Mouse (Mus musculus) liver, embryonic 15.5 days (tissue): Measurements from ENCODE around the gene Luc7l. TPM values are rescaled to one million over a fixed set of nuclear protein-coding genes. Genes with fewer than 3 reads are reported as not detected.
"Not testable (repeated sequence)": the region's sequence is repeated elsewhere in the genome, so short reads cannot be mapped to it uniquely, and the experiment has no call there.

Experiments
- ATAC-seq: fragments of 200-750 bp; cut with Nextera tagmentation; 2 replicates; pipeline ENCODE4 v1.8.0; 2017; ENCODE audit warnings: moderate number of reproducible peaks, mild to moderate bottlenecking, moderate library complexity; ENCODE audit not compliant: insufficient read depth
- H3K27ac ChIP-seq: fragments of 300-500 bp; sonication (generic); replicated peaks from 2 replicates; pipeline ENCODE4 v1.5.1; 2015; ENCODE audit warnings: mild to moderate bottlenecking, inconsistent platforms
- H3K27me3 ChIP-seq: fragments of 300-500 bp; sonication (generic); 2 replicates; pipeline ENCODE4 v1.6.1; 2015; ENCODE audit warnings: mild to moderate bottlenecking, inconsistent platforms
- H3K36me3 ChIP-seq: fragments of 300-500 bp; sonication (generic); replicated peaks from 2 replicates; pipeline ENCODE4 v1.6.1; 2015; ENCODE audit warnings: moderate library complexity, mild to moderate bottlenecking, inconsistent platforms
- H3K4me1 ChIP-seq: fragments of 300-500 bp; sonication (generic); replicated peaks from 2 replicates; pipeline ENCODE4 v1.6.1; 2015; ENCODE audit warnings: inconsistent platforms
- H3K4me2 ChIP-seq: fragments of 300-500 bp; sonication (generic); 2 replicates; pipeline ENCODE4 v1.6.1; 2015; ENCODE audit warnings: moderate library complexity, mild to moderate bottlenecking, inconsistent platforms
- H3K4me3 ChIP-seq: fragments of 300-500 bp; sonication (generic); replicated peaks from 2 replicates; pipeline ENCODE4 v1.5.1; 2015; ENCODE audit warnings: mild to moderate bottlenecking, inconsistent platforms
- H3K9ac ChIP-seq: fragments of 300-500 bp; sonication (generic); 2 replicates; pipeline ENCODE4 v1.6.1; 2015; ENCODE audit warnings: moderate library complexity, mild to moderate bottlenecking, inconsistent platforms
- H3K9me3 ChIP-seq: fragments of 300-500 bp; sonication (generic); replicated peaks from 2 replicates; pipeline ENCODE4 v1.6.1; 2016; ENCODE audit warnings: inconsistent platforms
- WGBS: fragments of 180-500 bp; shearing (Covaris S2); methylation state at CpG from one replicate; pipeline ENCODE4 v1.1.7; 2015; ENCODE audit warnings: mixed read lengths; ENCODE audit not compliant: insufficient replicate concordance; 5-methylcytosine and 5-hydroxymethylcytosine counted together
- polyA plus RNA-seq: library from polyadenylated mRNA; unstranded; fragments of >200 nt; fragmentation: Nextera tagmentation; extraction: Ambion mirVana; gene quantifications from 2 replicates; pipeline ENCODE4 v1.2.1, GENCODE M21; 2015

Luc7l gene
- polyA plus RNA-seq, 1 experiment from 2014 or later = 28.9 TPM

DNA sequence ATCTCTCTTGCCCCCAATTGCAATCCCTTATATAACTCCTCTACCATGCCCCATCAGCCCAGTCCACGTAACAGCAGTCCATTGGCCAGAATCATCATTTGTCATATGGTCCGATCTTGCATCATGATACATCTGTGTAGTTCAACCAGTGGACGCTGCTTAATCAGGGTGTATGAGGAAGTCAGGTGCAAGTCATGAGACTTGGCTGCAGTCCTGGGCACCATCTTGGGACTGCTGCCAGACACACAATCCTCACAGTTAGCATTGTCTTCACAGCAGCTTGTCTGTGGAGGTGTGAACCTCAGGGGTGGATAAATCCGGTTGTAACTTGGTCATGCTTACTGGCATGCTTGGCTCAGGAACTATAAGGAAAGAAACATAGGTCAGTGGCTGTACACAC, 45.6 kb downstream of the Luc7l start:
- H3K9ac ChIP-seq, H3K27ac ChIP-seq, H3K4me1 ChIP-seq, ATAC-seq, H3K4me3 ChIP-seq, H3K36me3 ChIP-seq, H3K27me3 ChIP-seq, H3K9me3 ChIP-seq, H3K4me2 ChIP-seq: not testable (repeated sequence)
- 71% methylated on average over 4 of the region's 4 CpGs for WGBS

- Histone ChIP-seq H3K9ac (no peak overlapping the region), H3K4me2 (no peak overlapping the region), H3K4me3 (no peak overlapping the region), H3K36me3 (no peaks in the 10 kb centered on the region), H3K4me1 (no peaks in the 10 kb centered on the region), H3K27me3 (peaks cover 11% of the 10 kb centered on the region; the same call in 1 of the 2 replicates), H3K27ac (no peak overlapping the region), H3K9me3 (no peaks in the 10 kb centered on the region)
- 10% methylated on average over 6 of the region's 6 CpGs for WGBS
- ATAC-seq = no peak
Measured at GRCm38 (mm10) chr17:26314291-26314690, 61.6 kb downstream of the Luc7l start.

DNA sequence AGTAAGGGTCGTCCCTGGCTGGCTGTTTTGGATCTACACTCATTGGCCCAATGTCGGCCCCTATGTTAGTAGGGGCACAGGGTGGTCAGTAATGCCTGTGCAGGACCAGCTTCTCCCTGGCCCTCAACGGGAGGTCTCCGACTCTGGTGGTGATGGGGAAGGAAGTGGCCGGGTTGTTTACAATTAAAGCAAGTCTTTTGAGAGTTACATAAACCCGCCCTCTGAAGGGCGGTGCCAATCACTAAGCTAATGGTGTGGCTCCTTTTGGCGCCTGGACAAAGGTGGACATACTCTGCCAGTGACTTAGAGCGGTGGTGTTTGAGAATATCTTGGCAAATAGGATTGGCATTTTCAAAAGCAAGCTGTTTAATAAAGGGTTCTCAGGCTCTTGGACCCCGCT, 62.8 kb downstream of the Luc7l start:
- no peak overlapping the region for H3K9ac ChIP-seq
- H3K27me3 ChIP-seq = peaks cover 11% of the 10 kb centered on the region; the same call in 1 of the 2 replicates
- H3K27ac ChIP-seq = no peak overlapping the region
- 25% methylated on average over 10 of the region's 10 CpGs for WGBS
- no peaks in the 10 kb centered on the region for H3K4me1 ChIP-seq
- no peaks in the 10 kb centered on the region for H3K36me3 ChIP-seq
- ATAC-seq = no peak
- no peak overlapping the region for H3K4me3 ChIP-seq
- H3K4me2 ChIP-seq = no peak overlapping the region
- no peaks in the 10 kb centered on the region for H3K9me3 ChIP-seq

GRCm38 (mm10) chr17:26318441-26318840, 65.7 kb downstream of the Luc7l start:
- Histone ChIP-seq H3K27me3 (peaks cover 11% of the 10 kb centered on the region; the same call in 1 of the 2 replicates), H3K9ac (no peak overlapping the region), H3K36me3 (no peaks in the 10 kb centered on the region), H3K4me1 (no peaks in the 10 kb centered on the region), H3K4me2 (no peak overlapping the region), H3K27ac (no peak overlapping the region), H3K4me3 (no peak overlapping the region), H3K9me3 (no peaks in the 10 kb centered on the region)
- WGBS = 70% methylated on average over 1 of the region's 1 CpGs
- ATAC-seq = no peak

Other genes with a start within 250 kb of the Luc7l start
- 2.1 and 2.3 TPM in 2 replicates for gene Rab11fip3, start 183.3 kb upstream of the Luc7l start, polyA plus RNA-seq
- gene Decr2, start 162.6 kb upstream of the Luc7l start, polyA plus RNA-seq = 14.7 and 17.2 TPM in 2 replicates
- gene Nme4, start 157.3 kb upstream of the Luc7l start, polyA plus RNA-seq = 34.6 and 35.5 TPM in 2 replicates
- gene Tmem8, start 139.6 kb upstream of the Luc7l start, polyA plus RNA-seq = 1.5 and 1.7 TPM in 2 replicates
- gene Mrpl28, start 129.4 kb upstream of the Luc7l start, polyA plus RNA-seq = 120 and 124 TPM in 2 replicates
- 7.1 and 9.1 TPM in 2 replicates for gene Axin1, start 114.2 kb upstream of the Luc7l start, polyA plus RNA-seq
- 72.3 and 75.1 TPM in 2 replicates for gene Pdia2, start 53.8 kb upstream of the Luc7l start, polyA plus RNA-seq
- gene Rgs11, start 49.9 kb upstream of the Luc7l start, polyA plus RNA-seq = 0.24 and 0.36 TPM in 2 replicates
- 14.4 and 15.3 TPM in 2 replicates for gene Arhgdig, start 45.1 kb upstream of the Luc7l start, polyA plus RNA-seq
- gene Fam234a, start 8.7 kb upstream of the Luc7l start, polyA plus RNA-seq = 16.4 and 18.3 TPM in 2 replicates
- gene Neurl1b, start 161.9 kb downstream of the Luc7l start, polyA plus RNA-seq = 0.03 and 0.05 TPM in 2 replicates